Mouse (Mus musculus) left cerebral cortex, adult 9 months (tissue): ENCODE data around the gene Chp2.

Experiments used
- DNase-seq, 2 experiments: peaks; one replicate each; pipeline ENCODE4 v3.0.0; 2022; ENCODE audit warnings: low spot score in 2 of 2

Chp2 gene

GRCm38 (mm10) chr7:122219315-122219801 lies at the start of gene Chp2:
TSS of gene Chp2 (plus strand) at chr7:122219496.
- DNase-seq, result no peak

GRCm38 (mm10) chr7:122170705-122171104 lies 48.6 kb upstream of the Chp2 start:
- no peak for DNase-seq

- no peak for DNase-seq
Observed at GRCm38 (mm10) chr7:122171613-122172012, 47.7 kb upstream of the Chp2 start.

GRCm38 (mm10) chr7:122180720-122181119 lies 38.6 kb upstream of the Chp2 start:
- DNase-seq, result no peak

GRCm38 (mm10) chr7:122184569-122184968 lies 34.7 kb upstream of the Chp2 start:
- no peak for DNase-seq

GRCm38 (mm10) chr7:122186043-122186442 lies 33.3 kb upstream of the Chp2 start, which contains the start of gene Ern2:
TSS of gene Ern2 (minus strand) at chr7:122186207.
- no peak for DNase-seq

- DNase-seq, result no peak
Observed at GRCm38 (mm10) chr7:122189484-122189883, 29.8 kb upstream of the Chp2 start.

GRCm38 (mm10) chr7:122191097-122191496 lies 28.2 kb upstream of the Chp2 start:
- no peak for DNase-seq

- no peak for DNase-seq
Observed at GRCm38 (mm10) chr7:122193919-122194318, 25.4 kb upstream of the Chp2 start.

GRCm38 (mm10) chr7:122196771-122197170 lies 22.5 kb upstream of the Chp2 start:
- no peak for DNase-seq

GRCm38 (mm10) chr7:122197306-122197705 lies 22.0 kb upstream of the Chp2 start:
- peak in 1 of 2 experiments; percentile 71 for DNase-seq

GRCm38 (mm10) chr7:122199296-122199695 lies 20.0 kb upstream of the Chp2 start:
- peak; percentile 9 to 38 for DNase-seq

GRCm38 (mm10) chr7:122203936-122204335 lies 15.4 kb upstream of the Chp2 start:
- no peak for DNase-seq

GRCm38 (mm10) chr7:122206121-122206520 lies 13.2 kb upstream of the Chp2 start:
- no peak for DNase-seq

GRCm38 (mm10) chr7:122208276-122209021 lies 10.8 kb upstream of the Chp2 start:
- DNase-seq, result no peak

- DNase-seq, result no peak
Observed at GRCm38 (mm10) chr7:122226020-122226742, 6.9 kb downstream of the Chp2 start.

- no peak for DNase-seq
Observed at GRCm38 (mm10) chr7:122226744-122227143, 7.4 kb downstream of the Chp2 start.

GRCm38 (mm10) chr7:122229306-122229705 lies 10.0 kb downstream of the Chp2 start:
- DNase-seq, result no peak

- DNase-seq, result no peak
Observed at GRCm38 (mm10) chr7:122229916-122230315, 10.6 kb downstream of the Chp2 start.

GRCm38 (mm10) chr7:122230866-122231265 lies 11.6 kb downstream of the Chp2 start:
- DNase-seq, result no peak

- DNase-seq, result no peak
Observed at GRCm38 (mm10) chr7:122238939-122239338, 19.6 kb downstream of the Chp2 start.

GRCm38 (mm10) chr7:122240413-122241119 lies 21.3 kb downstream of the Chp2 start:
- no peak for DNase-seq
